Mouse (Mus musculus): ENCODE measurements around the gene Mis12. TPM values are rescaled to one million over a fixed set of nuclear protein-coding genes. Genes with fewer than 3 reads are reported as not detected.

The Mis12 gene
- total RNA-seq, 2 experiments from 2014 or later = 11.2 to 12.5 TPM

DNA sequence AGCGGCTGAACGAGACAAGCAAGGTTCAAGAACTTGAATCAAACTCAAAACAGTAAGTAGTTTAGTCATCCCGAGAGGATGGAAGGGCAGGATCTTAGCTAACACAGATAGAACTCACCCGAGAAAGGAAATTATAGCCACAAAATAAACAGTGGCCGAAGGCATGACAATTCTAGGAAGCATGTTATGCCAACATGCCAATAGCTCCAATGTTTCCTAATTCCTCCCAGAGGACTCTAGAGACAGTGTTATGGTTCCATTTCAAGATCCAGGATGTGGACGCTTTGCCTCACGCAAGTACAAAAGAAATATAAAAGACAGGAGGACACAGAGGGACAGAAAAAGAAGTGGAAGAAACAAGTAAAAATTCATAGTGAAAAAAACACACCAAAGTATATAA is 11.6 kb upstream of the Mis12 start:
- intact Hi-C loops (cut with DNase I) = no loop called here
- no peak for DNase-seq (ENCODE audit: low spot score in 2 of 2)

DNA sequence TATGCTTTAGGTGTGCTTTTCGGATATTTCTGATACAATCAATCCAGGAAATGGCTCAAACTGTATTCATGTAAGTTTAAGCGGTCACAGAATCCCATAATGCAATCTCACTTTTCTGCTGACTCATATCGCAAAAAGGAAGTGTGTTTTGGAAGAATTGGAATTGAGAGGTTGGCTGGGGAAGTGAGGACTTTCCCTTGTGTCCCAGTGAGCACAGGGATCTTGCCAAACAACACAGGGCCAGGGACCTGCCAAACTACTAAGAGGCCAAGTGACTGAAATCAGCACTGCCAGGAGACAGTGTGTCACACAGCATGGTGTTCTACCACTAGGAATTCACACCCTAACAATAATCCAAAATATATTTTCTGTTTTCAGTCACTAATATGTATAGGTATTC is 11.1 kb upstream of the Mis12 start:
- intact Hi-C loops (cut with DNase I) = no loop called here

DNA sequence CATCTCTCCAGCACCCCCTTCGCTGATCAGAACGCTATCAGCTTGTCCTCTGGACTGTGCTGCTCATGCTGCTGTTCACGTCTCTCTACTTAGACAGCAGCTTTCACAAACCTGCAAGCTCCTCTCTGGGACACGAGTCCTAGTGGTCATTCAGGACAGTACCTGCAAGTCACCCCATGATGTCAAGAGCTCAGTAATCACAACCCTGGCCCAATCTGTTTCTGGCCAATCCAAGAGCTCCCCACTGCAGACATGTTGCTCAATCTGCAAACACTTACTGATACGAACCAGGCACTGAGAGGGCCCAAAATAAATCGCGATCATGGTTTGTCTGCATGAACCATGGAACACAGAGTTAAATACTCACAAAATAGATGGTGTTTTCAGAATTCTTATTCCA is 6.7 kb upstream of the Mis12 start:
- intact Hi-C loops (cut with DNase I) = no loop called here

More for the DNA sequence above, 11.1 kb upstream of the Mis12 start:
- no peak for DNase-seq (ENCODE audit: low spot score in 2 of 2)

DNA sequence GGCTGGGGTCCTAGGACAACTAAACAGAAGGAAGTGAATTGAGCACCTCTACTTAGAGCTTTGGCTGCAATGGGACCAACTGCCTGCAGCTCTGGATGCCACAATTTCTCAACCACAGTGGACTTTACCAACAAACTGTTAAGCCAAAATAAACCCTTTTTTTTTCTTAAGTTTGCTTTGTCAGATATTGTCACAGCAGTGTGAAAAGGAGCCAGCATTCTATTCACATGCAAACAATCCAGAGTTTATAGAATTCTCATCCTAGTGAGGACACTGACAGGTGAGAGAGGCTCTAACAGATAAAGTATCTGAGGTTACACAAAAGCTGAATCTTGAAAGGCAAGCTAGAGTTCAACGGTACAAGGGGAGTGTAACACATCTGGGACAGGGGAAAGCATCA is 2.4 kb upstream of the Mis12 start:
- intact Hi-C loops (cut with DNase I) = loop anchor here (5.0 kb wide), 1 partner anchor 35 kb away; no protein-coding TSS in a partner anchor

More for the DNA sequence above, 6.7 kb upstream of the Mis12 start:
- no peak for DNase-seq (ENCODE audit: low spot score in 2 of 2)

DNA sequence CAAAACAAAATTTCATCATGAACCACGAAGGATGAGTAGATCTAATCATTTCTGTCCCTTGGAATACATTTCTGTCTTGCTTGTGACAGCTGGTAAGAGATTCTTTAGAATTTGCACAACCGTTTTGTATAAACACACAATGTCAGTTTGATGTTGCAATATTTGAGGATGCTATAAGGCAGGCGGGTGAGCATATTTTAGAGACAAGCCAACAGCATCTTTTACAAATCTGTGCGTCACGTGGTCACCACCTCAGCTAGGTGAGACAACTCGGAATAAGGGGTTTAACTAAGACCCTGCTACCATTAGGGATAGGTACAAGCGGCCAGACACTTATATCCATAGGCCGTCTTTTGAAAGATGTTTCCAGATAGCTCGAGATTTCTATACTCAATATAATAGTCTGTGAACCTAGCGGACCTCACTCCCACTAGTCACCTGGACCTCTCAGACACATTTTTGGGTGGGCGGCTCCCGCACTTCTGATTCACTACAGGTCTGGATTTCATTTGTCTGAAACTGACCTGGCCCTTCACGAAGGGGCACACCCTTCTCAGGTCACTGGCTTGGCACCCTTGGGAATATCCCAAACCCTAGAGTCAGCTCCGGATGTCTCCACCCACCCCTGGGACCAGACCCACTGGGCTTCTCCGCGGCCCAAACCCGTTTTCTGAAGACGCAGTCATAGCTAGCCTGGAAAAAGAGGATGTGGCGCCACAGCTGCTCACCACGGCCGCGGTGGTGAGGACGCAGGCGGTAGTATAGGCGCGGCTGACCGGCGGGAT is 803 bp upstream of the Mis12 start:
- intact Hi-C loops (cut with DNase I) = loop anchor here (5.0 kb wide), 1 partner anchor 34 kb away; no protein-coding TSS in a partner anchor
- peak; percentile 15 to 16 for DNase-seq (ENCODE audit: low spot score in 2 of 2)

More for the DNA sequence above, 2.4 kb upstream of the Mis12 start:
- no peak for DNase-seq (ENCODE audit: low spot score in 2 of 2)

DNA sequence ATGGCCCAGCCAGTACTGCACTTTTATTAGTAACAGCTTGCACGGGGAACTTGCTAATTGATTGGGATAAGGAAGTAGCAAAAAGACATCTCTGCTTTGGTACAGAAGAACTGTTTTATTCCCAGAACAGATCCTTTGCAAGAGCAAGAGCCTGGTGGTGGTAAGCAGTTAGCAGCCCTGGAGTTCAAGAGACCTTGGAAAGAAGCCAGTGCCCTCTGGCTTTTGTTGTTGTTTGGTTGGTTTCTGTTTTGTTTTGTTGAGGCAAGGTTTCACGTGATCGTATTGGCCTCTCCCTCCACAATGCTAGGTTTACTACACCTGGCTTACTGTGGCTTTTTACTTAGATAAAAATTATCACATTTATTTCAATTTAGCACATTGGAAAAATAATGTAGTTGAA is 8.9 kb downstream of the Mis12 start:
- DNase-seq (ENCODE audit: low spot score in 2 of 2) = no peak
- intact Hi-C loops (cut with DNase I) = no loop called here

DNA sequence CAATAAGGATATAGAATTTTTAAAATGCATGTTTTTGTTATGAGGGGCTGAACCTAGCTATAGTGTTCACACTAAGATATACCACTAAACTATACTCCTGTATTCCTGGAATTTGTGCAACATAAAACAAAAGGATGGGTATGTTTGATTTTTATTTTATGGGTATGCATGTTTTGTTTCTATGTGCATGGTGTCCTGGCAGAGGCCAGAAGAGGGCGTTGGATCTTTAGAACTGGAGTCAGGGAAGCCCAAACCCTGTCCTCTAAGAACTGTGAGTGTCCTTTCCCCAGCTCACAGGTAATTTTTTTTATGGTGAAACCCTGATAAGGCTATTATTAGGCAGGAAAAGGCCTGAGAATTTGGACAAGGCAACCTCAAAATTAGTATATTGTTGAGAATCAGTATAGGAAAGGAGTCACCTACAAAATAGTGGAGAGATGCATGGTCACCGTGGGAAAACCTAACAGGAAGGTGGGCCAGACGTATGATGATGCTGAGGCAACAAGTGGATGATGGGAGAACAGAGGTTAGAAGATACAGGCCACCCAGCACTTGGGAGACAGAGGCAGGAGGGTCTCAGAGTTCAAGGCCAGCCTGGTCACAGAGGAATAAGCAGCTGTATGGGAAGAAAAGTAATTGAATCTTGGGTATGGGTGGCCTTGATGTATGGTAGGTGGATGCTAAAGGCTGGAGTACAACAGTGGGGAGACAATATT is 10.2 kb downstream of the Mis12 start:
- intact Hi-C loops (cut with DNase I) = loop anchor here (10.0 kb wide), 1 partner anchor 295 kb away; no protein-coding TSS in a partner anchor
- DNase-seq (ENCODE audit: low spot score in 2 of 2) = peak in 1 of 2 experiments; percentile 26

DNA sequence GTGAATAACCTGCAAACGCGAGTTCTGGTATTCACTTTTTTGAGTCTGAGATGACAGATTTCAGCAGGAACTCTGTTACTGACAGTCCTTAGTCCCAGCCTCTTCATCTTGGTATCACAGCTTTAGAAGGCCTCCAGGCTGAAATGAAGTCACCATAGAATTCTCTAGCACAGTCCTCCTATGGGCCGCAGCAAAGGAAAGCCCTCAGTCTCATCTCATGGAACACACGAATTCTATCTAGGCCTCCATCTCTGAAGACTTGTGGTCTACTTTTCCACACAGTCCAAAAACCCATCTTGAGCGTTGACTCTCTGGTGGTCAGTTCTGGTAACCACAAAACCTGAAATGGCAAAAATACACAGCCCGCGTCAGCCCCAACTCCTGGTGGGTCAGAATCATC is 12.7 kb downstream of the Mis12 start:
- intact Hi-C loops (cut with DNase I) = loop anchor here (10.0 kb wide), 1 partner anchor 293 kb away; no protein-coding TSS in a partner anchor
- no peak for DNase-seq (ENCODE audit: low spot score in 2 of 2)

DNA sequence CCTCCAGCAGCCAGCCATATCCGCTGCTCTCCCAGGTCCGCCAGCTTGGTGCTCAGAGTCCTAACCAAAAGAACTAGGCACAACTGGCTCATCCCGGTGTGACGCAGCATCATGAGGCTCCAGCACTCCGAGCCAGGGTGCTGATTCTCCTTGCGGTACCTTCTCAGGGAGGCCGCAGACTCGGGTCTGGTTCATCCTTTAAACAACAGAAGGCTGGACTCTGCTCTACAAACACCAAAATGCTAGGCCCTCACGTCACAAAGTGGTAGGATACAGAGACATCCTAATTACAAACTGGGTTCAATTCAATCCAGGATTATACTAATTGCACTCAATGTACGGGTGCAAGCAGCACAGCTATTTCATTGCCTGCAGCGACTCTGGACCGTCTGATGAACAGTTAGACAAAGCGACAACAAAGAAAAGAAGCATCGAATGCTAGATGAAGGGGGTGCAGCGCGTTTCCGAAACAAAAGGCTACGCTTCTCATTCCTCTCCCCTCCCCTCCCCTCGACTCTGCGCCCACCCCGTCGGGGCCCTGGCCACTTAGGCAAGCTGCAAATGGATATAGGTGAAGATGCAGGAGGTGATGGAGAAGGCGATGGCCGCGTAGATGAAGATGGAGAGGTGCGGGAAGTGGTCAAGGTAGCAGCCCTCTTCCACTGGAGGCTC is 13.2 kb downstream of the Mis12 start:
- intact Hi-C loops (cut with DNase I) = loop anchor here (10.0 kb wide), 1 partner anchor 292 kb away; no protein-coding TSS in a partner anchor
- DNase-seq (ENCODE audit: low spot score in 2 of 2) = peak; percentile 47 to 49

DNA sequence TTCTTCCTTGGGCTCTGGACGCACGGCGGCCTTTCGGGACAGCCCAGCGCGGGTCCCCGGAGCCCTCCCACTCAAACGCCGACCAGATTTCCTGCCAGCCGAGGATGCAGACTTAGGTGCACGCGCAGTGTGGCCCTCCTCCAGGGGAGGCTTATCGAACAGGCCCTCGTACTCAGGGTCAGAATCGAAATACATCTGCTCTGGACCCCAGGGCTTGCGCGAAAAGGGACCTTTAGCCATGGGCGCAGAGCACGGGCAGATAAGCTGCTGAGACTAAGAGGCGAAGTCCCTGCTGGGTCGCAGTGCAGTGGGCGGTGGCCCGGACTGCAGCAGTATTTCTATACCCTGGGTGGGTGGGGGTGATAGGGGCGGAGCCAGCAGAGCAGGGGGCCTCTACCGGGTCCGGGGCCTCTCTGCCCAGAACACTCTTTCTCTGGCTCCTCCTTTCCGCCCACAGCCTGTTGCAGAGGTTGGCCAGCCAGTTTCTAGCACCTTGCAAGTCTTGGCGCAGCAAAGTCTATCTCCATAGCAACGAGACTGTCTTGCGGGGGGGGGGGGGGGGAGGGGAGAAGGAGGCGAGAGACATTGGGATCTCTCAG is 13.9 kb downstream of the Mis12 start, which contains the start of gene 6330403K07Rik:
6330403K07Rik (minus strand) TSS at position 351 of the 599 bp plus-strand sequence.
- intact Hi-C loops (cut with DNase I) = loop anchor here (10.0 kb wide), 1 partner anchor 292 kb away; no protein-coding TSS in a partner anchor
- peak; percentile 66 to 81 for DNase-seq (ENCODE audit: low spot score in 2 of 2)

DNA sequence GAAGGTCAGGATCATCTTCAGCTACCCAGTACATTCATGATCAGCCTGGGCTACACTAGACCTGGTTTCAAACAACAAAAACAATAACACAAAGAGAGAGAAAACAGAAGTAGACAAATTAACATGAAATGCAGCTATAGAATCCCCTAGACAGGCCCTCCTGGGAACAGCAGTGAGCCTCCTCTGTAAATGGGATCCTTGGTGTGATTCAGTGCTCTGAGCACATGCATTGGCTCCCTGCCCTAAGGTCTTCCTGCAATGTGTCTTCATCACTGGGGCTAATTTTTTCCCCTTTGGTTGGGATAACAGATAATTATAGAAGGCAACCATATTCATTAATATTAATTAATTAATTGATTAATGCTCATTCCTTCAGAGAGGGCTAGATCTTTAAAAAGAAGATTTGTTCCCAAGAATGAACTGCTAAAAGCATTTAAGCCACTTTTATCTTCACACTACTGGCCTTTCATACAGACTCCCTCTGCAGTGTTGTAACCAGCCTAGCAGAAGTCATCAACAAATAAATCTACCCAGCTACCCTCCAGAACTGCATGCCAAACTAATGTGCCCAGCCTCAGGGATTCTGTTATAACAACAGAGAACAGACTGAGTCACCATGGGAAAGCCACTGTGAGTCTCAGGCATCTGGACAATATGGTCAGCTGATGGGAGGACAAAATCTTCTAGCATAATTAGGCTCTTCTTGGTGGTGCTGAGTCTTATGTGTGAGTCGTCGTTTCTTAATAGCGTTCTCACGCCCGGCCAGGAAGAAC is 20.3 kb downstream of the Mis12 start:
- intact Hi-C loops (cut with DNase I) = loop anchor here (10.0 kb wide), 1 partner anchor 285 kb away; no protein-coding TSS in a partner anchor

DNA sequence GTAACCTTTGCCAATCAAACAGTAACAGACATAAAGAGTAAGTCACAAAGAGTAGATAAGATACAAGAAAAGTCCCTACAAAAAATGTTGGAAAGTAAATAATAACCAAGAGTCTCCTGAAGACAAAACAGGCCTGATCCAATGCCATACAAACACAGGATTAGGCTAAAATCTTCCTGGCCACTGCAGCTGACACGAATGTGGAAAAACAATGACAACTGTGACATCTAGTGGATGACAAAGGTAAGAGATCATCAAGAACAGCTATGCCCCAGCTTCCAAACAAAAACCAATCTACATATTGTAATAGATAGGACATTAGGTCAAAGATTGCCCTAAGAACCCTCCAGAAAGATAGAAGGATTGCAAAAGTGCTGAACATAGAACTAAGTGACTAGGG is 33.1 kb downstream of the Mis12 start:
- peak; percentile 30 to 60 for DNase-seq (ENCODE audit: low spot score in 2 of 2)
- intact Hi-C loops (cut with DNase I) = loop anchor here (5.0 kb wide), 1 partner anchor 35 kb away; the partner anchor contains the start of genes Derl2 and Mis12

More for the DNA sequence above, 20.3 kb downstream of the Mis12 start:
- no peak for DNase-seq (ENCODE audit: low spot score in 2 of 2)

DNA sequence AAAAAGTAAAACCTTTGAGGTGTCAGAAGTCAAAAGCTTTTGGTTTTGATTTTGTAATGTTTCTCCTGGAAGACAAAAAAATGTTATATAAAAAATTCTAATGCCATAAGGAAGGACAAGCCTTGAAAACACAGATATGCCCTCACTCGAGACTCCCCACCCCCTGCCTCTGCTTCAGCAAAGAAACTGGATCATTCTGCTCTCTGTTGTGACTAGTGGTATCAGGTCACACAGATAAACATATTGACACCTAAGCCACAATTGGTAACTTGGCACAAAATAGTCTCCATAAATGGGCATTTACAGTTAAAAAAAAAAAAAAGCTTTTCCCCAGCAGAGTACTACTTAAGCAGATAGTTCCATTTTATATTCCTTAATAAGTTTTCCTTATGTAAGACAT is 56.9 kb downstream of the Mis12 start:
- no peak for DNase-seq (ENCODE audit: low spot score in 2 of 2)
- intact Hi-C loops (cut with DNase I) = no loop called here

Other genes starting within 250 kb of the Mis12 start
- not detected for gene Scimp, start 207.0 kb upstream of the Mis12 start, total RNA-seq (2021)
- gene Rabep1, start 174.8 kb upstream of the Mis12 start, total RNA-seq (2021) = 100 to 1,000 TPM; 110 to 118 TPM
- 10 to 100 TPM; 52.9 to 55.9 TPM for gene Nup88, start 49.6 kb upstream of the Mis12 start, total RNA-seq (2021)
- 10 to 100 TPM; 36.8 to 46.5 TPM for gene Rpain, start 49.4 kb upstream of the Mis12 start, total RNA-seq (2021)
- gene C1qbp, start 36.6 kb upstream of the Mis12 start, total RNA-seq (2021) = 100 to 1,000 TPM; 100 to 103 TPM
- 10 to 100 TPM; 18.8 to 20.6 TPM for gene Dhx33, start 15.2 kb upstream of the Mis12 start, total RNA-seq (2021)
- 10 to 100 TPM; 21.4 to 23.7 TPM for gene Derl2, start 230 bp downstream of the Mis12 start, total RNA-seq (2021)
- gene 6330403K07Rik, start 13.9 kb downstream of the Mis12 start, total RNA-seq (2021) = 100 to 1,000 TPM; 137 to 158 TPM
- gene Nlrp1a, start 125.1 kb downstream of the Mis12 start, total RNA-seq (2021) = under 1 TPM; 0.61 to 0.66 TPM
- under 1 TPM; 0.13 to 0.24 TPM for gene Nlrp1b, start 211.1 kb downstream of the Mis12 start, total RNA-seq (2021)